Mouse (Mus musculus): ENCODE results near the gene Zbtb2.

GRCm38 (mm10) chr10:4333319-4333718 is 54.6 kb downstream of the Zbtb2 start:
- TF ChIP-seq GATA1 (IDR thresholded peaks at IDR 0.05; ENCODE audit: borderline replicate concordance, low read length) (no peak), FLI1 (IDR thresholded peaks at IDR 0.05; ENCODE audit: low read length) (no peak)
